Mouse (Mus musculus) adipose tissue, adult 10 weeks (tissue): ENCODE measurements around the gene Amot. TPM values are rescaled to one million over a fixed set of nuclear protein-coding genes. Genes with fewer than 3 reads are reported as not detected.

Experiments
- polyA plus RNA-seq: library from polyadenylated mRNA; stranded (reverse); fragments of 350-450 nt; fragmentation: Illumina TruSeq; extraction: RNeasy Lipid Tissue Mini Kit (QIAGEN cat#74804); gene quantifications from one replicate; pipeline ENCODE4 v1.2.3, GENCODE M21; 2014; ENCODE audit warnings: low read depth, low replicate concordance

Gene Amot
- 35.0 TPM for polyA plus RNA-seq

DNA sequence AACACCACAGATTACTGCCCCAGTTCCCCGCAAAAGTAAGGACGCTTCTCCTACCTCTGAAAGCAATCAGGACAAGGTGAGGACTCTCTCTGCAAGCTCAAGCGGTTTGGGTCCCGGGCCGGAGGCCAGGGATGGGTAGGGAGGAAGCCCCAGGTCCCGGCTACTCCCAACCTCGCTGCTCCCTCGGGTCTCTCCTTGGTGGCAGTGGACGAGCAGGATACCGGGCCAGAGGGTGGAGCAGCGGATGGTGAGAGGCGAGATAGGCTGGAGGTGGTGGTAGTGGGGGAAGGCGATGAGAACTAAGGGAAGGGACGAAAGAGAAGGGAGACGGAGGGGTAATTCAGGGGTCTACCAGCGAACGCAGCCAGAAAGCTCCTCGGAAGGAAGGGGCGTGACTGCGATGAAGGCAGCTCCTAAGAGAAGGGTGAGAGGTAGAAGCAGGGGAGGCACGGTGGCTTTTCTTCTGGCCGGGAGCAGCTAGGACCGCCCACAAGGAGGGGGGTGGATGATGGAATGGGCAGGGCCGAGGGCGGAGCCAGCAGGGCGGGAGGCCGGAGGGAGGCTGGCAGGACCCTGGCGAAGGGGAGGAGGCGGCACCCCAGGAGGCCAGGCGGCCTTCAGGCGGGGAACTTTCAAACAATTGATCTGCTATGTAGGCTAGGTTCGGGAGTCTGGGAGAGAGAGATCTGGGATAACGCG, at the start of gene Amot:
Gene Amot (minus strand): TSS at position 465 of the 699 bp plus-strand sequence.

Other genes starting within 250 kb of the Amot start
- gene Lhfpl1, start 156.1 kb downstream of the Amot start, polyA plus RNA-seq, result 0.43 TPM